Mouse (Mus musculus) left cerebral cortex, postnatal 36 days (tissue): ENCODE measurements at regions not wholly inside any gene's neighbourhood (a gene's known extent, or its start where the extent isn't known, plus 50 kb on each side); places are given as distances from the start of the nearest gene placed in this dataset.
"Not testable (repeated sequence)": the region's sequence is repeated elsewhere in the genome, so short reads cannot be mapped to it uniquely, and the experiment has no call there.

Experiments used
- DNase-seq, 2 experiments: peaks; one replicate each; pipeline ENCODE4 v3.0.0; 2021 to 2022; ENCODE audit warnings: low spot score in 2 of 2, mixed read lengths in 1 of 2
- intact Hi-C: fragments of 180-260 bp; cut with DNase I; formaldehyde crosslinking; loops from one replicate; pipeline ENCODE4 v1.15.1; 2025

- intact Hi-C loops: no loop called here
- no peak for DNase-seq
These were observed 134.8 kb upstream of the Slc38a2 start for GRCm38 (mm10) chr15:96834162-96834843.

GRCm38 (mm10) chr15:96832389-96832788 is 132.9 kb upstream of the Slc38a2 start:
- intact Hi-C loops: no loop called here

GRCm38 (mm10) chr15:96831256-96831655 is 131.7 kb upstream of the Slc38a2 start:
- no peak for DNase-seq
- intact Hi-C loops: no loop called here

More at GRCm38 (mm10) chr15:96832389-96832788, 132.9 kb upstream of the Slc38a2 start:
- DNase-seq: no peak

GRCm38 (mm10) chr15:96830578-96830977 is 131.0 kb upstream of the Slc38a2 start:
- intact Hi-C loops: no loop called here
- DNase-seq: peak in 1 of 2 experiments; percentile 6

GRCm38 (mm10) chr15:96829941-96830340 is 130.4 kb upstream of the Slc38a2 start:
- intact Hi-C loops: no loop called here
- no peak for DNase-seq

- intact Hi-C loops: no loop called here
- no peak for DNase-seq
These were observed 129.2 kb upstream of the Slc38a2 start for GRCm38 (mm10) chr15:96828681-96829080.

GRCm38 (mm10) chr15:96827931-96828330 is 128.4 kb upstream of the Slc38a2 start:
- intact Hi-C loops: no loop called here
- no peak for DNase-seq

GRCm38 (mm10) chr15:96818435-96818834 is 118.9 kb upstream of the Slc38a2 start:
- intact Hi-C loops: no loop called here
- no peak for DNase-seq

GRCm38 (mm10) chr15:96817626-96818025 is 118.1 kb upstream of the Slc38a2 start:
- intact Hi-C loops: no loop called here

GRCm38 (mm10) chr15:96816997-96817570 is 117.6 kb upstream of the Slc38a2 start:
- intact Hi-C loops: no loop called here
- no peak for DNase-seq

More at GRCm38 (mm10) chr15:96817626-96818025, 118.1 kb upstream of the Slc38a2 start:
- no peak for DNase-seq

- DNase-seq: no peak
- intact Hi-C loops: no loop called here
These were observed 113.9 kb upstream of the Slc38a2 start for GRCm38 (mm10) chr15:96813472-96813871.

GRCm38 (mm10) chr15:96802729-96803053 is 103.2 kb upstream of the Slc38a2 start:
- intact Hi-C loops: no loop called here
- no peak for DNase-seq

GRCm38 (mm10) chr15:96802034-96802728 is 102.7 kb upstream of the Slc38a2 start:
- DNase-seq: no peak
- intact Hi-C loops: no loop called here

- no peak for DNase-seq
- intact Hi-C loops: no loop called here
These were observed 99.7 kb upstream of the Slc38a2 start for GRCm38 (mm10) chr15:96799228-96799627.

GRCm38 (mm10) chr15:96797615-96798270 is 98.2 kb upstream of the Slc38a2 start:
- intact Hi-C loops: no loop called here
- no peak for DNase-seq

GRCm38 (mm10) chr15:96794177-96794719 is 94.7 kb upstream of the Slc38a2 start:
- intact Hi-C loops: no loop called here
- DNase-seq: no peak

GRCm38 (mm10) chr15:96793251-96793650 is 93.7 kb upstream of the Slc38a2 start:
- DNase-seq: no peak
- intact Hi-C loops: no loop called here

GRCm38 (mm10) chr15:96791306-96791705 is 91.8 kb upstream of the Slc38a2 start:
- intact Hi-C loops: no loop called here
- no peak for DNase-seq

GRCm38 (mm10) chr15:96787921-96788320 is 88.4 kb upstream of the Slc38a2 start:
- intact Hi-C loops, DNase-seq: not testable (repeated sequence)

GRCm38 (mm10) chr15:96784578-96784977 is 85.0 kb upstream of the Slc38a2 start:
- intact Hi-C loops: no loop called here
- DNase-seq: no peak
